ENCODE assay signal across 8 mouse cellular contexts in genomic region chr9:53934179-53934578, GRCm38 (mm10). TPM values are rescaled to one million over a fixed set of nuclear protein-coding genes. Genes with fewer than 3 reads are reported as not detected.
A peak's percentile ranks its signal among the peaks of the same experiment; 100 is the strongest.
DNase-seq lines count a peak whose midpoint lies in the region; ATAC-seq and TF ChIP-seq lines count a peak whose summit lies in the region.

No protein-coding gene starts in this region.

- H3K9ac ChIP-seq in hindbrain, embryonic 14.5 days, result no peak overlapping the region
- H3K9ac ChIP-seq in hindbrain, embryonic 16.5 days (ENCODE audit: low read depth, low read length), result no peak overlapping the region
- H3K9ac ChIP-seq in ES-E14 (ENCODE audit: insufficient read depth, low read depth, low read length, poor library complexity, severe bottlenecking), result no peak overlapping the region

- H3K27me3 ChIP-seq in hindbrain, embryonic 14.5 days (ENCODE audit: control insufficient read depth, insufficient read depth, low read length), result no peaks in the 10 kb centered on the region
- H3K27me3 ChIP-seq in hindbrain, embryonic 16.5 days (replicated peaks; ENCODE audit: control insufficient read depth, insufficient read depth, low read length), result no peaks in the 10 kb centered on the region

- DNase-seq in hindbrain, embryonic 14.5 days (ENCODE audit: low spot score), result peak; percentile 47
- DNase-seq in ES-E14 (ENCODE audit: low read depth, low spot score), result peak; percentile 35
- peak; percentile 71 to 81 for DNase-seq in cerebellum, adult 18-20 months
- DNase-seq in frontal cortex, postnatal 10 days (ENCODE audit: low spot score in 2 of 2), result peak; percentile 35 to 63
- DNase-seq in left cerebral cortex, postnatal 25 days (ENCODE audit: low spot score in 2 of 2), result peak; percentile 52 to 76
- peak; percentile 72 to 79 for DNase-seq in right cerebral cortex, postnatal 10 days (ENCODE audit: low spot score in 2 of 2)
- DNase-seq in spleen, postnatal 36 days (ENCODE audit: low spot score in 2 of 2), result no peak

- peaks cover 9% of the 10 kb centered on the region; the same call in 1 of the 2 replicates for H3K36me3 ChIP-seq in hindbrain, embryonic 14.5 days (replicated peaks; ENCODE audit: control insufficient read depth, insufficient read depth)
- H3K36me3 ChIP-seq in hindbrain, embryonic 16.5 days (ENCODE audit: control insufficient read depth, insufficient read depth, low read length), result no peaks in the 10 kb centered on the region; the same call in 1 of the 2 replicates
- no peaks in the 10 kb centered on the region for H3K36me3 ChIP-seq in ES-E14 (ENCODE audit: control insufficient read depth, insufficient read depth, low read length, poor library complexity, severe bottlenecking)

- WGBS in hindbrain, embryonic 14.5 days, result 71% methylated on average over 13 of the region's 13 CpGs
- WGBS in hindbrain, embryonic 16.5 days, result 72% methylated on average over 13 of the region's 13 CpGs

- no peak for ATAC-seq in hindbrain, embryonic 14.5 days (ENCODE audit: low FRiP score)
- no peak for ATAC-seq in hindbrain, embryonic 16.5 days

- H3K9me3 ChIP-seq in hindbrain, embryonic 14.5 days (ENCODE audit: control insufficient read depth, low read length), result no peaks in the 10 kb centered on the region
- H3K9me3 ChIP-seq in hindbrain, embryonic 16.5 days (ENCODE audit: control insufficient read depth, low read length), result no peaks in the 10 kb centered on the region
- H3K9me3 ChIP-seq in ES-E14 (ENCODE audit: control insufficient read depth, insufficient read depth, low read depth, low read length), result no peaks in the 10 kb centered on the region

- intact Hi-C loops in left cerebral cortex, postnatal 25 days (cut with DNase I), result loop anchor here (1.0 kb wide), 1 partner anchor 53 kb away; no protein-coding TSS in a partner anchor

- no peak overlapping the region for H3K4me3 ChIP-seq in hindbrain, embryonic 14.5 days (replicated peaks; ENCODE audit: low read length)
- no peak overlapping the region for H3K4me3 ChIP-seq in hindbrain, embryonic 16.5 days (ENCODE audit: low read length)
- H3K4me3 ChIP-seq in ES-E14 (ENCODE audit: insufficient read depth in 1 of 2, low read depth in 1 of 2, low read length in 2 of 2, poor library complexity in 1 of 2, severe bottlenecking in 1 of 2), result no peak overlapping the region

- in situ Hi-C loops in ES-E14 (cut with MboI; ENCODE audit: low sequenced_read_pairs in 2 of 2, unreplicated experiment in 2 of 2), result no loop called here

- H3K27ac ChIP-seq in hindbrain, embryonic 14.5 days, result no peak overlapping the region
- H3K27ac ChIP-seq in hindbrain, embryonic 16.5 days (ENCODE audit: low read depth, low read length), result no peak overlapping the region
- no peak overlapping the region for H3K27ac ChIP-seq in ES-E14 (ENCODE audit: insufficient read depth, low read depth, low read length, poor library complexity, severe bottlenecking)

- no peak overlapping the region for H3K4me2 ChIP-seq in hindbrain, embryonic 14.5 days (replicated peaks)
- no peak overlapping the region for H3K4me2 ChIP-seq in hindbrain, embryonic 16.5 days (ENCODE audit: low read length)

- H3K4me1 ChIP-seq in hindbrain, embryonic 14.5 days (replicated peaks; ENCODE audit: control insufficient read depth, insufficient read depth, low read length), result peaks cover 6% of the 10 kb centered on the region; the same call in 1 of the 2 replicates
- 0 out of 2 replicates have a peak, but pooled peaks cover 2% of the 10 kb centered on the region for H3K4me1 ChIP-seq in hindbrain, embryonic 16.5 days (ENCODE audit: control insufficient read depth, insufficient read depth, low read depth, low read length)
- no peaks in the 10 kb centered on the region for H3K4me1 ChIP-seq in ES-E14 (ENCODE audit: control insufficient read depth in 2 of 2, insufficient read depth in 2 of 2, low read length in 2 of 2, poor library complexity in 1 of 2)

TF ChIP-seq in ES-E14, 5 proteins besides CTCF, POLR2A, EP300 and RAD21:
- TF ChIP-seq ZC3H11A (IDR thresholded peaks at IDR 0.05; ENCODE audit: borderline replicate concordance, low read depth, low read length) (peak; percentile 19; the same call in 1 of the 2 replicates), MAFK (IDR thresholded peaks at IDR 0.05; ENCODE audit: insufficient read depth, low read depth, low read length) (no peak), HCFC1 (IDR thresholded peaks at IDR 0.05; ENCODE audit: borderline replicate concordance, insufficient read depth, low read length) (no peak), ZNF384 (IDR thresholded peaks at IDR 0.05; ENCODE audit: low read depth, low read length) (no peak), CHD2 (IDR thresholded peaks at IDR 0.05; ENCODE audit: low read depth, low read length) (no peak)

RNA-seq across cellular contexts. Expression of gene Elmod1, which starts 40.9 kb away (rescaled TPM):
- 20.0 and 23.9 TPM in 2 replicates for polyA plus RNA-seq in hindbrain, embryonic 14.5 days (2014; fragmentation: Nextera tagmentation; extraction: Ambion mirVana)
- polyA plus RNA-seq in hindbrain, embryonic 16.5 days (2015; fragmentation: Nextera tagmentation; extraction: Ambion mirVana), result 14.6 and 19.9 TPM in 2 replicates
- total RNA-seq in ES-E14 (2012; rRNA removed), result 0.27 TPM in 1 of 2 replicates, not detected in the other
- 100 to 1,000 TPM; 192 to 196 TPM for total RNA-seq in left cerebral cortex, postnatal 25 days (2021)

Comparison
In these comparisons a context has a peak if more than half of its experiments do, and no peak if none do; other contexts are left out.
1. DNase-seq: peak in hindbrain, embryonic 14.5 days (single experiment), ES-E14 (single experiment), cerebellum, adult 18-20 months (2 of 2), frontal cortex, postnatal 10 days (2 of 2), left cerebral cortex, postnatal 25 days (2 of 2) and right cerebral cortex, postnatal 10 days (2 of 2); none in spleen, postnatal 36 days (0 of 2).
2. RNA of gene Elmod1, which starts 40.9 kb away (total RNA-seq): 192 to 196 TPM in left cerebral cortex, postnatal 25 days; 0.27 TPM in ES-E14; every median in the first group is over 100 times any median in the second.